Mouse (Mus musculus): ENCODE measurements around the gene Pspn. TPM values are rescaled to one million over a fixed set of nuclear protein-coding genes. Genes with fewer than 3 reads are reported as not detected.
A peak's percentile ranks its signal among the peaks of the same experiment; 100 is the strongest.

Gene Pspn
- polyA plus RNA-seq, 1 experiment = not detected

- DNase-seq (ENCODE audit: low read depth in 1 of 2, low spot score in 2 of 2) = no peak
- TF ChIP-seq POLR2A (IDR thresholded peaks at IDR 0.05; ENCODE audit: low read depth, low read length) = no peak
- no peak for TF ChIP-seq CTCF (IDR thresholded peaks at IDR 0.05; ENCODE audit: extremely low read depth, insufficient read depth, insufficient read length, insufficient replicate concordance)
- no peak overlapping the region for H3K4me3 ChIP-seq (ENCODE audit: extremely low read depth, insufficient read depth, insufficient read length)
- peaks cover 21% of the 10 kb centered on the region for H3K36me3 ChIP-seq (ENCODE audit: control insufficient read depth, insufficient read depth, low read length)
- H3K27ac ChIP-seq (ENCODE audit: insufficient read depth, low read length) = no peak overlapping the region
- no peaks in the 10 kb centered on the region for H3K27me3 ChIP-seq (ENCODE audit: control insufficient read depth, insufficient read depth, low read length)
- WGBS = 95% methylated on average over 9 of the region's 9 CpGs
- H3K4me1 ChIP-seq (ENCODE audit: control insufficient read depth, insufficient read depth, insufficient read length) = no peaks in the 10 kb centered on the region; the same call in 1 of the 2 replicates
These were observed 404 bp downstream of the Pspn start for GRCm38 (mm10) chr17:56999414-56999813.

DNA sequence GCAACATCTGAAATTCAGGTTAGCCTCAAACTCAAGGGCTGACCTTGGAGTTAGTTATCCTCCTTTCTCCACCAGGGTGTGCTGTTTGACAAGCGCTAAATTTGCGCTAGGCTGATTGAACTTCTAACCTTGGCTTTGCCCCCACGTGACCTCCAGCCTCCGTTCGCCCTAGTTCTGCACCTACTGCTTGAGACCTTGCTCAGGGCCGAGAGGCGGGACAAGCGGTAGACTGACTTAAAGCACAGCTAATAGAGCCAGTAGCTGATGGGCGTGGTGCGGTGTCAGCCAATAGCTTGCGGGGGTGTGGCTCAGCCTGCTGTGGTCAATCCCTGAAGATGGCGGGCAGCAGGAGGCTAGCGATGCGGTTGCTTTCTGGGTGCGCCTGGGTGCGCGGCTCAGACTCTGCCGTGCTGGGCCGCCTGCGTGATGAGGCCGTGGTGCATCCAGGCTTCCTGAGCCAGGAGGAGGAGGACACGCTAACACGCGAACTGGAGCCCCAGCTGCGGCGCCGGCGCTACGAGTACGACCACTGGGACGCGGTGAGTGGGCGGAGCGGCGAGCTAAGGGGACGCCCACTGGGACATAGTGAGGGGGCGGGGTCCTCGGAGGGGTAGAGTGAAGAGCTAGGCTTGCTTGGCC lies 2.7 kb downstream of the Pspn start, which contains the start of gene Alkbh7:
TSS of gene Alkbh7 (plus strand) at position 311 of the 639 bp plus-strand sequence.
- peak; percentile 73; the same call in 1 of the 2 replicates for TF ChIP-seq CTCF (IDR thresholded peaks at IDR 0.05; ENCODE audit: extremely low read depth, insufficient read depth, insufficient read length, insufficient replicate concordance)
- TF ChIP-seq POLR2A (IDR thresholded peaks at IDR 0.05; ENCODE audit: low read depth, low read length) = peak; percentile 28; the same call in 1 of the 2 replicates
- DNase-seq (ENCODE audit: low read depth in 1 of 2, low spot score in 2 of 2) = peak; percentile 98 to 99
- Histone ChIP-seq H3K4me1 (ENCODE audit: control insufficient read depth, insufficient read depth, insufficient read length) (no peaks in the 10 kb centered on the region; the same call in 1 of the 2 replicates), H3K27me3 (ENCODE audit: control insufficient read depth, insufficient read depth, low read length) (no peaks in the 10 kb centered on the region), H3K4me3 (ENCODE audit: extremely low read depth, insufficient read depth, insufficient read length) (peak within 1 kb of the TSS; percentile 76), H3K36me3 (ENCODE audit: control insufficient read depth, insufficient read depth, low read length) (peaks cover 26% of the 10 kb centered on the region), H3K27ac (ENCODE audit: insufficient read depth, low read length) (no peak within 1 kb of the TSS)
- WGBS = under 1% methylated on average over 38 of the region's 38 CpGs

GRCm38 (mm10) chr17:56996506-56996905 lies 3.3 kb downstream of the Pspn start:
- Histone ChIP-seq H3K36me3 (ENCODE audit: control insufficient read depth, insufficient read depth, low read length) (peaks cover 26% of the 10 kb centered on the region), H3K4me1 (ENCODE audit: control insufficient read depth, insufficient read depth, insufficient read length) (no peaks in the 10 kb centered on the region; the same call in 1 of the 2 replicates), H3K27ac (ENCODE audit: insufficient read depth, low read length) (no peak overlapping the region), H3K27me3 (ENCODE audit: control insufficient read depth, insufficient read depth, low read length) (no peaks in the 10 kb centered on the region), H3K4me3 (ENCODE audit: extremely low read depth, insufficient read depth, insufficient read length) (no peak overlapping the region)
- WGBS = 56% methylated on average over 2 of the region's 2 CpGs
- no peak for DNase-seq (ENCODE audit: low read depth in 1 of 2, low spot score in 2 of 2)
- TF ChIP-seq CTCF (IDR thresholded peaks at IDR 0.05; ENCODE audit: extremely low read depth, insufficient read depth, insufficient read length, insufficient replicate concordance) = no peak
- no peak for TF ChIP-seq POLR2A (IDR thresholded peaks at IDR 0.05; ENCODE audit: low read depth, low read length)

DNA sequence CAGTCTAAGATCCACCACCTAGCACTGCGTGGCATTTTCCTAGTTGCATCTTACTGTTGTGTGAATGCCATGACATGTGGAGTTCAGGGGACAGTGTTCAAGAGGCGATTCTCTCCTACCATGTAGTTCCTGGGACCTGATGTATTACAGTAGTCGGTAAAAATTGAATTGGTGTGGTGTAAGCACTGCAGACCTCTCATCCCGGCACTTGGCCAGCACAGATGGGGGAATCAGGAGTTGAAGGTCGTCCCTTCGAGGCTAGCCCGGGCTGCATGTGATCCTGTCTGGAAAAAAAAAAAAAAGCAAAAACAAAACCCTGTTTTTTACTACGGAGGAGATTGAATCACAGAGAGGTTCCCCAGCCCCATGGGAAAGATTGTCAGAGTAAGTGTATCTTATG lies 4.8 kb downstream of the Pspn start:
- Histone ChIP-seq H3K27ac (ENCODE audit: insufficient read depth, low read length) (no peak overlapping the region), H3K4me1 (ENCODE audit: control insufficient read depth, insufficient read depth, insufficient read length) (peaks cover 6% of the 10 kb centered on the region; the same call in 1 of the 2 replicates), H3K4me3 (ENCODE audit: extremely low read depth, insufficient read depth, insufficient read length) (no peak overlapping the region), H3K27me3 (ENCODE audit: control insufficient read depth, insufficient read depth, low read length) (no peaks in the 10 kb centered on the region), H3K36me3 (ENCODE audit: control insufficient read depth, insufficient read depth, low read length) (peaks cover 26% of the 10 kb centered on the region)
- no peak for TF ChIP-seq POLR2A (IDR thresholded peaks at IDR 0.05; ENCODE audit: low read depth, low read length)
- TF ChIP-seq CTCF (IDR thresholded peaks at IDR 0.05; ENCODE audit: extremely low read depth, insufficient read depth, insufficient read length, insufficient replicate concordance) = no peak
- DNase-seq (ENCODE audit: low read depth in 1 of 2, low spot score in 2 of 2) = no peak
- 89% methylated on average over 8 of the region's 8 CpGs for WGBS

DNA sequence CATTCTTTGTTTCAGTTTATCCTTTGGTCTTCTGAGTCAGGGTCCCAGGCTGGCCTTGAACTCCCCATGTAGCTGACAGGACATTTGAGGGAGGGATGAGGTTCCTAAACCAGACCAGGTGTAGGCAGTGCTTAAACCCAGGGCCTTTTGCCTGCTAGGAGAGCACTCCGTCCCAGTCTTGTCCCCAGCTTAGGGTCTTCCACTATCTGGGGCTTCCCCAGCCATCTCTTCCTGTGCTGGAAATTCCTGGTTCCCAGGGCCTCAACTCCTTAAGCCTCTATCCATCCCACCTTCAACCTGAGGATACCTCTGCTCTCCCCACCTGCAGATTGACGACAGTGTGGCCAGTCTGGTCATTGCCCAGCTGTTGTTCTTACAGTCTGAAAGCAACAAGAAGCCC lies 8.9 kb downstream of the Pspn start:
- Histone ChIP-seq H3K36me3 (ENCODE audit: control insufficient read depth, insufficient read depth, low read length) (peaks cover 25% of the 10 kb centered on the region), H3K27ac (ENCODE audit: insufficient read depth, low read length) (no peak overlapping the region), H3K4me3 (ENCODE audit: extremely low read depth, insufficient read depth, insufficient read length) (peak overlapping the region; percentile 5; the same call in 1 of the 2 replicates), H3K4me1 (ENCODE audit: control insufficient read depth, insufficient read depth, insufficient read length) (peaks cover 6% of the 10 kb centered on the region; the same call in 1 of the 2 replicates), H3K27me3 (ENCODE audit: control insufficient read depth, insufficient read depth, low read length) (no peaks in the 10 kb centered on the region)
- no peak for DNase-seq (ENCODE audit: low read depth in 1 of 2, low spot score in 2 of 2)
- TF ChIP-seq POLR2A (IDR thresholded peaks at IDR 0.05; ENCODE audit: low read depth, low read length) (no peak), CTCF (IDR thresholded peaks at IDR 0.05; ENCODE audit: extremely low read depth, insufficient read depth, insufficient read length, insufficient replicate concordance) (no peak)
- 81% methylated on average over 2 of the region's 2 CpGs for WGBS

GRCm38 (mm10) chr17:56990115-56990746 lies 9.6 kb downstream of the Pspn start, which contains the start of gene Clpp:
Gene Clpp, plus strand, starts transcription at chr17:56990305.
- peak within 1 kb of the TSS; percentile 92 for H3K4me3 ChIP-seq (ENCODE audit: extremely low read depth, insufficient read depth, insufficient read length)
- TF ChIP-seq CTCF (IDR thresholded peaks at IDR 0.05; ENCODE audit: extremely low read depth, insufficient read depth, insufficient read length, insufficient replicate concordance) (no peak), POLR2A (IDR thresholded peaks at IDR 0.05; ENCODE audit: low read depth, low read length) (peak; percentile 91)
- H3K27ac ChIP-seq (ENCODE audit: insufficient read depth, low read length) = peak within 1 kb of the TSS; percentile 85
- H3K36me3 ChIP-seq (ENCODE audit: control insufficient read depth, insufficient read depth, low read length) = peaks cover 19% of the 10 kb centered on the region
- WGBS = 1% methylated on average over 52 of the region's 52 CpGs
- peaks cover 6% of the 10 kb centered on the region; the same call in 1 of the 2 replicates for H3K4me1 ChIP-seq (ENCODE audit: control insufficient read depth, insufficient read depth, insufficient read length)
- DNase-seq (ENCODE audit: low read depth in 1 of 2, low spot score in 2 of 2) = peak; percentile 94 to 98
- H3K27me3 ChIP-seq (ENCODE audit: control insufficient read depth, insufficient read depth, low read length) = no peaks in the 10 kb centered on the region

Data from spleen, adult 2 months (tissue).